8 mouse cellular contexts compared by ENCODE assay signal in genomic region chr4:116876630-116876994, GRCm38 (mm10). TPM values are rescaled to one million over a fixed set of nuclear protein-coding genes. Genes with fewer than 3 reads are reported as not detected.
A peak's percentile ranks its signal among the peaks of the same experiment; 100 is the strongest.
DNase-seq lines count a peak whose midpoint lies in the region; ATAC-seq and TF ChIP-seq lines count a peak whose summit lies in the region.

No protein-coding gene starts in this region.

- WGBS in intestine, embryonic 15.5 days = under 1% methylated on average over 15 of the region's 15 CpGs
- under 1% methylated on average over 15 of the region's 15 CpGs for WGBS in limb, embryonic 15.5 days
- WGBS in midbrain, embryonic 15.5 days = 0% methylated on average over 14 of the region's 15 CpGs

- ATAC-seq in intestine, embryonic 15.5 days = peak; percentile 72
- ATAC-seq in limb, embryonic 15.5 days (ENCODE audit: insufficient number of reproducible peaks, low FRiP score, low TSS enrichment, low read depth) = no peak
- ATAC-seq in midbrain, embryonic 15.5 days (replicated peaks) = peak; percentile 72

- H3K4me2 ChIP-seq in intestine, embryonic 15.5 days (replicated peaks) = peak overlapping the region; percentile 97
- peak overlapping the region; percentile 98 for H3K4me2 ChIP-seq in limb, embryonic 15.5 days
- H3K4me2 ChIP-seq in midbrain, embryonic 15.5 days = peak overlapping the region; percentile 64

- no peaks in the 10 kb centered on the region for H3K4me1 ChIP-seq in embryonic fibroblast, embryonic 13.5 days (ENCODE audit: control insufficient read depth, insufficient read depth, low read length)
- H3K4me1 ChIP-seq in intestine, embryonic 15.5 days (replicated peaks) = 0 out of 2 replicates have a peak, but pooled peaks cover 6% of the 10 kb centered on the region
- H3K4me1 ChIP-seq in limb, embryonic 15.5 days = peaks cover 8% of the 10 kb centered on the region
- H3K4me1 ChIP-seq in midbrain, embryonic 15.5 days = peaks cover 8% of the 10 kb centered on the region

- H3K27me3 ChIP-seq in intestine, embryonic 15.5 days (replicated peaks) = peaks cover 5% of the 10 kb centered on the region; the same call in 1 of the 2 replicates
- peaks cover 31% of the 10 kb centered on the region for H3K27me3 ChIP-seq in limb, embryonic 15.5 days
- no peaks in the 10 kb centered on the region for H3K27me3 ChIP-seq in midbrain, embryonic 15.5 days (replicated peaks)

- no peak overlapping the region for H3K27ac ChIP-seq in embryonic fibroblast, embryonic 13.5 days (ENCODE audit: insufficient read depth, low read length)
- peak overlapping the region; percentile 78; the same call in 1 of the 2 replicates for H3K27ac ChIP-seq in intestine, embryonic 15.5 days
- no peak overlapping the region for H3K27ac ChIP-seq in limb, embryonic 15.5 days
- peak overlapping the region; percentile 100 for H3K27ac ChIP-seq in midbrain, embryonic 15.5 days

- no peaks in the 10 kb centered on the region for H3K36me3 ChIP-seq in intestine, embryonic 15.5 days
- H3K36me3 ChIP-seq in limb, embryonic 15.5 days = no peaks in the 10 kb centered on the region
- no peaks in the 10 kb centered on the region for H3K36me3 ChIP-seq in midbrain, embryonic 15.5 days (replicated peaks)

- H3K9ac ChIP-seq in intestine, embryonic 15.5 days = peak overlapping the region; percentile 77
- peak overlapping the region; percentile 55 for H3K9ac ChIP-seq in limb, embryonic 15.5 days
- H3K9ac ChIP-seq in midbrain, embryonic 15.5 days = peak overlapping the region; percentile 98

- H3K4me3 ChIP-seq in embryonic fibroblast, embryonic 13.5 days (ENCODE audit: insufficient read depth, low read length) = peak overlapping the region; percentile 60
- H3K4me3 ChIP-seq in intestine, embryonic 15.5 days (replicated peaks) = peak overlapping the region; percentile 94
- H3K4me3 ChIP-seq in limb, embryonic 15.5 days = peak overlapping the region; percentile 80
- H3K4me3 ChIP-seq in midbrain, embryonic 15.5 days = peak overlapping the region; percentile 99

- TF ChIP-seq CTCF in embryonic fibroblast, embryonic 13.5 days (IDR thresholded peaks at IDR 0.05; ENCODE audit: borderline replicate concordance, insufficient read depth, low read length) = no peak

- no peaks in the 10 kb centered on the region for H3K9me3 ChIP-seq in intestine, embryonic 15.5 days
- H3K9me3 ChIP-seq in limb, embryonic 15.5 days = no peaks in the 10 kb centered on the region
- H3K9me3 ChIP-seq in midbrain, embryonic 15.5 days = no peaks in the 10 kb centered on the region

- DNase-seq in adrenal gland, adult 8-10 months = peak; percentile 6
- DNase-seq in adrenal gland, adult 2 months = no peak
- DNase-seq in MN1 (ENCODE audit: low spot score) = peak; percentile 40
- peak; percentile 4 for DNase-seq in thymus, postnatal 25 days

- TF ChIP-seq POLR2A in embryonic fibroblast, embryonic 13.5 days (IDR thresholded peaks at IDR 0.05; ENCODE audit: low read depth, low read length) = no peak

RNA-seq across cellular contexts. Expression of gene Zswim5, which starts 0.6 kb away (rescaled TPM):
- 1 to 10 TPM; 4.9 to 7.2 (median 5.6) TPM for total RNA-seq in adrenal gland, adult 8-10 months (2022)
- 1 to 10 TPM; 3.6 to 4.7 TPM for total RNA-seq in adrenal gland, adult 2 months (2021)
- polyA plus RNA-seq in adrenal gland, adult 2 months (2012; rRNA removed) = 1.8 and 2.4 TPM in 2 replicates
- polyA plus RNA-seq in embryonic fibroblast, embryonic 13.5 days (2011; ENCODE audit: insufficient read length, low read depth, missing spikeins) = not detected in 2 replicates
- 1.1 and 1.2 TPM in 2 replicates for polyA plus RNA-seq in intestine, embryonic 15.5 days (2015; fragmentation: Nextera tagmentation; extraction: Ambion mirVana)
- polyA plus RNA-seq in limb, embryonic 15.5 days (2015; fragmentation: Nextera tagmentation; extraction: Ambion mirVana) = 0.22 and 0.24 TPM in 2 replicates
- 6.7 and 6.8 TPM in 2 replicates for polyA plus RNA-seq in midbrain, embryonic 15.5 days (2015; fragmentation: Nextera tagmentation; extraction: Ambion mirVana)

RNA-seq across cellular contexts. Expression of gene Hpdl, which starts 55.1 kb away (rescaled TPM):
- 1 to 10 TPM; 1.6 to 3.4 (median 3.0) TPM for total RNA-seq in adrenal gland, adult 8-10 months (2022)
- 1 to 10 TPM; 2.4 to 4.2 TPM for total RNA-seq in adrenal gland, adult 2 months (2021)
- 7.7 and 8.9 TPM in 2 replicates for polyA plus RNA-seq in adrenal gland, adult 2 months (2012; rRNA removed)
- polyA plus RNA-seq in embryonic fibroblast, embryonic 13.5 days (2011; ENCODE audit: insufficient read length, low read depth, missing spikeins) = 0.39 TPM in 1 of 2 replicates, not detected in the other
- 1.4 and 2.2 TPM in 2 replicates for polyA plus RNA-seq in intestine, embryonic 15.5 days (2015; fragmentation: Nextera tagmentation; extraction: Ambion mirVana)
- polyA plus RNA-seq in limb, embryonic 15.5 days (2015; fragmentation: Nextera tagmentation; extraction: Ambion mirVana) = 0.56 and 0.68 TPM in 2 replicates
- polyA plus RNA-seq in midbrain, embryonic 15.5 days (2015; fragmentation: Nextera tagmentation; extraction: Ambion mirVana) = 0.59 and 0.92 TPM in 2 replicates

Comparison
In these comparisons a context has a peak if more than half of its experiments do, and no peak if none do; other contexts are left out.
1. H3K27ac ChIP-seq: peak in intestine, embryonic 15.5 days (single experiment) and midbrain, embryonic 15.5 days (single experiment); none in embryonic fibroblast, embryonic 13.5 days (single experiment) and limb, embryonic 15.5 days (single experiment).
2. Peak in every context shown above with its lines, with median percentiles within 50 percentile points of each other: H3K4me3 ChIP-seq, H3K4me2 ChIP-seq and H3K9ac ChIP-seq.